Comparison of ENCODE assay signal across 16 mouse cellular contexts in genomic region chr5:130635397-130635796, GRCm38 (mm10).
"Had no signal": no experiment of that assay in that cellular context is flagged by ENCODE, and none has a peak within 500 bp of the region (broad histone marks: within the 10 kb centered on the region; RNA-seq: fewer than 3 reads in every experiment).

No protein-coding gene starts in this region.

- H3K4me3 ChIP-seq: neural tube, embryonic 13.5 days; neural tube, embryonic 15.5 days; stomach, embryonic 15.5 days had no signal

- H3K27ac ChIP-seq: neural tube, embryonic 13.5 days; neural tube, embryonic 15.5 days; stomach, embryonic 15.5 days; stomach, postnatal 0 days had no signal

- H3K36me3 ChIP-seq: neural tube, embryonic 13.5 days; neural tube, embryonic 15.5 days; stomach, embryonic 15.5 days had no signal

- H3K9me3 ChIP-seq: neural tube, embryonic 13.5 days; neural tube, embryonic 15.5 days; stomach, embryonic 15.5 days had no signal

- H3K4me1 ChIP-seq: neural tube, embryonic 13.5 days; neural tube, embryonic 15.5 days; stomach, embryonic 15.5 days had no signal

- DNase-seq: retina, postnatal 1 day; right cerebral cortex, adult 18-20 months; right cerebral cortex, postnatal 14 days; right cerebral cortex, postnatal 25 days; right cerebral cortex, postnatal 4 days; spleen, adult 18-20 months; thymus, adult 18-20 months; thymus, adult 2 months; thymus, postnatal 14 days; thymus, postnatal 25 days; thymus, postnatal 36 days; thymus, postnatal 4 days had no signal

- H3K9ac ChIP-seq: neural tube, embryonic 13.5 days; neural tube, embryonic 15.5 days; stomach, embryonic 15.5 days had no signal
